Mouse (Mus musculus) cerebellum, adult 2 months (tissue): ENCODE results near the gene Hoxa4.

ENCODE experiments used
- CTCF ChIP-seq: fragments of 200-500 bp; IDR thresholded peaks from 2 replicates; pipeline ENCODE4 v1.5.1; 2011; ENCODE audit warnings: low read depth, mild to moderate bottlenecking, control low read depth, low read length, moderate library complexity, borderline replicate concordance; ENCODE audit not compliant: insufficient read depth
- POLR2A ChIP-seq: fragments of 200-500 bp; IDR thresholded peaks from 2 replicates; pipeline ENCODE4 v1.6.1; 2011; ENCODE audit warnings: low read length, control low read depth, borderline replicate concordance; ENCODE audit not compliant: insufficient read depth

GRCm38 (mm10) chr6:52176391-52176790 lies 15.2 kb downstream of the Hoxa4 start:
- TF ChIP-seq CTCF (no peak), POLR2A (no peak)
